Mouse (Mus musculus): Measurements from ENCODE around the gene Gm12695. TPM values are rescaled to one million over a fixed set of nuclear protein-coding genes. Genes with fewer than 3 reads are reported as not detected.

Gm12695 gene
- polyA plus RNA-seq (2017; shearing (Covaris generic)), result not detected

DNA sequence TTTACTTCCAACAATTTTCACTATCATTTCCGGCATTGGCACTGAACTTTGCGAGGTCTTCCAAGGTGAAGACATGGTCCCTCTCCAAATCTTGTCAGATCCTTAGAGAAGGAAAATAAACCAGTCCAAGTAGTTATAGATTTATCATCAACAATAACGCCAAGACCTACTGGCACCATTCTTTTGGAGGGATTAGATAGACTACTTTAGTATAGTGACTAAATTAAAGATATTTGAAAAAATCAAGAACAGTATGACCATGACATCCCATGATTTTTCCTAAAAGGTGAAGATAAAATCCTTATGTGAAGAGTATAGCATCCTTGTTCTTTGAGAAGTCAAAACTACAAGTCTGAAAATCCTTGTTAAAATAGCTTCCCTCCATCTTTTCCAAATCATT is at the start of gene Gm12695:
Gene Gm12695, minus strand, starts transcription at position 101 of the 400 bp plus-strand sequence.

Other genes with a start within 250 kb of the Gm12695 start
- gene Cyp2j6, start 231.5 kb downstream of the Gm12695 start, polyA plus RNA-seq (2017; shearing (Covaris generic)), result not detected
- under 1 TPM in 1 of 2 experiments, not detected in 1; 0.17 TPM for gene Cyp2j9, start 193.6 kb downstream of the Gm12695 start, polyA plus RNA-seq (2017; shearing (Covaris generic))
- gene Cyp2j5, start 121.0 kb downstream of the Gm12695 start, polyA plus RNA-seq (2017; shearing (Covaris generic)), result not detected